Mouse (Mus musculus): ENCODE measurements around the gene Xrcc5. TPM values are rescaled to one million over a fixed set of nuclear protein-coding genes. Genes with fewer than 3 reads are reported as not detected.

Gene Xrcc5
- polyA plus RNA-seq, 1 experiment: 87.5 TPM

GRCm38 (mm10) chr1:72316901-72317300, 9.7 kb downstream of the Xrcc5 start:
- TF ChIP-seq EP300 (IDR thresholded peaks at IDR 0.05; ENCODE audit: insufficient read depth, low read depth, low read length) (no peak), POLR2A (IDR thresholded peaks at IDR 0.05; ENCODE audit: insufficient read depth, low read length) (no peak), CTCF (IDR thresholded peaks at IDR 0.05; ENCODE audit: low read depth, low read length) (no peak)
- Histone ChIP-seq H3K9ac (ENCODE audit: low read depth, poor library complexity, severe bottlenecking) (no peak overlapping the region), H3K9me3 (replicated peaks; ENCODE audit: control insufficient read depth, insufficient read depth, low read length, poor library complexity, severe bottlenecking) (no peaks in the 10 kb centered on the region), H3K36me3 (ENCODE audit: control insufficient read depth, insufficient read depth, low read length, poor library complexity, severe bottlenecking) (peaks cover 56% of the 10 kb centered on the region), H3K4me1 (ENCODE audit: control insufficient read depth, insufficient read depth, low read length) (no peaks in the 10 kb centered on the region), H3K27ac (ENCODE audit: insufficient read depth, low read length) (no peak overlapping the region), H3K4me3 (ENCODE audit: low read depth, low read length) (no peak overlapping the region), H3K27me3 (ENCODE audit: control insufficient read depth, insufficient read depth, low read length, poor library complexity, severe bottlenecking) (no peaks in the 10 kb centered on the region)

GRCm38 (mm10) chr1:72320759-72321158, 13.5 kb downstream of the Xrcc5 start:
- Histone ChIP-seq H3K9ac (ENCODE audit: low read depth, poor library complexity, severe bottlenecking) (no peak overlapping the region), H3K27ac (ENCODE audit: insufficient read depth, low read length) (no peak overlapping the region), H3K4me1 (ENCODE audit: control insufficient read depth, insufficient read depth, low read length) (no peaks in the 10 kb centered on the region), H3K27me3 (ENCODE audit: control insufficient read depth, insufficient read depth, low read length, poor library complexity, severe bottlenecking) (no peaks in the 10 kb centered on the region), H3K9me3 (replicated peaks; ENCODE audit: control insufficient read depth, insufficient read depth, low read length, poor library complexity, severe bottlenecking) (no peaks in the 10 kb centered on the region), H3K36me3 (ENCODE audit: control insufficient read depth, insufficient read depth, low read length, poor library complexity, severe bottlenecking) (peaks cover 66% of the 10 kb centered on the region), H3K4me3 (ENCODE audit: low read depth, low read length) (no peak overlapping the region)
- no peak for TF ChIP-seq EP300 (IDR thresholded peaks at IDR 0.05; ENCODE audit: insufficient read depth, low read depth, low read length)
- no peak for TF ChIP-seq POLR2A (IDR thresholded peaks at IDR 0.05; ENCODE audit: insufficient read depth, low read length)
- no peak for TF ChIP-seq CTCF (IDR thresholded peaks at IDR 0.05; ENCODE audit: low read depth, low read length)

- no peak overlapping the region for H3K9ac ChIP-seq (ENCODE audit: low read depth, poor library complexity, severe bottlenecking)
- peaks cover 67% of the 10 kb centered on the region for H3K36me3 ChIP-seq (ENCODE audit: control insufficient read depth, insufficient read depth, low read length, poor library complexity, severe bottlenecking)
- no peaks in the 10 kb centered on the region for H3K9me3 ChIP-seq (replicated peaks; ENCODE audit: control insufficient read depth, insufficient read depth, low read length, poor library complexity, severe bottlenecking)
- TF ChIP-seq CTCF (IDR thresholded peaks at IDR 0.05; ENCODE audit: low read depth, low read length) (no peak), POLR2A (IDR thresholded peaks at IDR 0.05; ENCODE audit: insufficient read depth, low read length) (no peak), EP300 (IDR thresholded peaks at IDR 0.05; ENCODE audit: insufficient read depth, low read depth, low read length) (no peak)
- no peaks in the 10 kb centered on the region for H3K4me1 ChIP-seq (ENCODE audit: control insufficient read depth, insufficient read depth, low read length)
- H3K27me3 ChIP-seq (ENCODE audit: control insufficient read depth, insufficient read depth, low read length, poor library complexity, severe bottlenecking): no peaks in the 10 kb centered on the region
- no peak overlapping the region for H3K27ac ChIP-seq (ENCODE audit: insufficient read depth, low read length)
- no peak overlapping the region for H3K4me3 ChIP-seq (ENCODE audit: low read depth, low read length)
Observed at GRCm38 (mm10) chr1:72323248-72323647, 16.0 kb downstream of the Xrcc5 start.

GRCm38 (mm10) chr1:72326162-72326821, 19.1 kb downstream of the Xrcc5 start:
- Histone ChIP-seq H3K4me3 (ENCODE audit: low read depth, low read length) (no peak overlapping the region), H3K9me3 (replicated peaks; ENCODE audit: control insufficient read depth, insufficient read depth, low read length, poor library complexity, severe bottlenecking) (no peaks in the 10 kb centered on the region), H3K36me3 (ENCODE audit: control insufficient read depth, insufficient read depth, low read length, poor library complexity, severe bottlenecking) (peaks cover 66% of the 10 kb centered on the region), H3K4me1 (ENCODE audit: control insufficient read depth, insufficient read depth, low read length) (no peaks in the 10 kb centered on the region), H3K9ac (ENCODE audit: low read depth, poor library complexity, severe bottlenecking) (no peak overlapping the region), H3K27ac (ENCODE audit: insufficient read depth, low read length) (no peak overlapping the region), H3K27me3 (ENCODE audit: control insufficient read depth, insufficient read depth, low read length, poor library complexity, severe bottlenecking) (no peaks in the 10 kb centered on the region)
- TF ChIP-seq EP300 (IDR thresholded peaks at IDR 0.05; ENCODE audit: insufficient read depth, low read depth, low read length) (no peak), CTCF (IDR thresholded peaks at IDR 0.05; ENCODE audit: low read depth, low read length) (no peak), POLR2A (IDR thresholded peaks at IDR 0.05; ENCODE audit: insufficient read depth, low read length) (no peak)

- no peak for TF ChIP-seq EP300 (IDR thresholded peaks at IDR 0.05; ENCODE audit: insufficient read depth, low read depth, low read length)
- TF ChIP-seq POLR2A (IDR thresholded peaks at IDR 0.05; ENCODE audit: insufficient read depth, low read length): no peak
- no peak for TF ChIP-seq CTCF (IDR thresholded peaks at IDR 0.05; ENCODE audit: low read depth, low read length)
- Histone ChIP-seq H3K27ac (ENCODE audit: insufficient read depth, low read length) (no peak overlapping the region), H3K27me3 (ENCODE audit: control insufficient read depth, insufficient read depth, low read length, poor library complexity, severe bottlenecking) (no peaks in the 10 kb centered on the region), H3K4me1 (ENCODE audit: control insufficient read depth, insufficient read depth, low read length) (no peaks in the 10 kb centered on the region), H3K9ac (ENCODE audit: low read depth, poor library complexity, severe bottlenecking) (no peak overlapping the region), H3K4me3 (ENCODE audit: low read depth, low read length) (no peak overlapping the region), H3K9me3 (replicated peaks; ENCODE audit: control insufficient read depth, insufficient read depth, low read length, poor library complexity, severe bottlenecking) (peaks cover 24% of the 10 kb centered on the region), H3K36me3 (ENCODE audit: control insufficient read depth, insufficient read depth, low read length, poor library complexity, severe bottlenecking) (peaks cover 73% of the 10 kb centered on the region)
Observed at GRCm38 (mm10) chr1:72334807-72335206, 27.6 kb downstream of the Xrcc5 start.

DNA sequence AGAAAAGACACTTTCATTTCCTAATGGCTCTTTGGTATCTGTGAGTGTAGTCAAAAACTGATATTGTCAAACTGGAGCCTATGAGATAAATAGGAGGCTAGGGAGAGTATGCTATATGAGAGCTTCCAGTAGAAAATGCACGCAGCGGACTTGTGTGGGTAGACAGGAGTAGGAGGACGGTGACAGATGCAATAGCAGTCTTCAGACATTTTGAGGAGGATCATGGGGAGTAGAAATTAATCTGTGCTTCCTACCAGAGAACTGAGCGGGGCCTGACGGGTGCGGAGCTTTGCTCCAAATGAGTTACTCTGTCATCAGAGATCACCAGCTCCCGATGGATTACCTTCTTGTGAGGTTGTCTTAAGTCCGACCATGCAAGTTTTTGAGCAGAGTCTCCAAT, 29.6 kb downstream of the Xrcc5 start:
- H3K9me3 ChIP-seq (replicated peaks; ENCODE audit: control insufficient read depth, insufficient read depth, low read length, poor library complexity, severe bottlenecking): peaks cover 37% of the 10 kb centered on the region
- H3K9ac ChIP-seq (ENCODE audit: low read depth, poor library complexity, severe bottlenecking): no peak overlapping the region
- H3K4me1 ChIP-seq (ENCODE audit: control insufficient read depth, insufficient read depth, low read length): no peaks in the 10 kb centered on the region
- TF ChIP-seq EP300 (IDR thresholded peaks at IDR 0.05; ENCODE audit: insufficient read depth, low read depth, low read length): no peak
- TF ChIP-seq CTCF (IDR thresholded peaks at IDR 0.05; ENCODE audit: low read depth, low read length): no peak
- no peak for TF ChIP-seq POLR2A (IDR thresholded peaks at IDR 0.05; ENCODE audit: insufficient read depth, low read length)
- H3K36me3 ChIP-seq (ENCODE audit: control insufficient read depth, insufficient read depth, low read length, poor library complexity, severe bottlenecking): peaks cover 74% of the 10 kb centered on the region
- no peak overlapping the region for H3K27ac ChIP-seq (ENCODE audit: insufficient read depth, low read length)
- H3K27me3 ChIP-seq (ENCODE audit: control insufficient read depth, insufficient read depth, low read length, poor library complexity, severe bottlenecking): no peaks in the 10 kb centered on the region
- no peak overlapping the region for H3K4me3 ChIP-seq (ENCODE audit: low read depth, low read length)
